Mouse (Mus musculus): Measurements from ENCODE around the gene Tuba1b. TPM values are rescaled to one million over a fixed set of nuclear protein-coding genes. Genes with fewer than 3 reads are reported as not detected.
A peak's percentile ranks its signal among the peaks of the same experiment; 100 is the strongest.
"Not testable (repeated sequence)": the region's sequence is repeated elsewhere in the genome, so short reads cannot be mapped to it uniquely, and the experiment has no call there.

The Tuba1b gene
- polyA plus RNA-seq, 1 experiment from 2014 or later = 2,766 TPM

DNA sequence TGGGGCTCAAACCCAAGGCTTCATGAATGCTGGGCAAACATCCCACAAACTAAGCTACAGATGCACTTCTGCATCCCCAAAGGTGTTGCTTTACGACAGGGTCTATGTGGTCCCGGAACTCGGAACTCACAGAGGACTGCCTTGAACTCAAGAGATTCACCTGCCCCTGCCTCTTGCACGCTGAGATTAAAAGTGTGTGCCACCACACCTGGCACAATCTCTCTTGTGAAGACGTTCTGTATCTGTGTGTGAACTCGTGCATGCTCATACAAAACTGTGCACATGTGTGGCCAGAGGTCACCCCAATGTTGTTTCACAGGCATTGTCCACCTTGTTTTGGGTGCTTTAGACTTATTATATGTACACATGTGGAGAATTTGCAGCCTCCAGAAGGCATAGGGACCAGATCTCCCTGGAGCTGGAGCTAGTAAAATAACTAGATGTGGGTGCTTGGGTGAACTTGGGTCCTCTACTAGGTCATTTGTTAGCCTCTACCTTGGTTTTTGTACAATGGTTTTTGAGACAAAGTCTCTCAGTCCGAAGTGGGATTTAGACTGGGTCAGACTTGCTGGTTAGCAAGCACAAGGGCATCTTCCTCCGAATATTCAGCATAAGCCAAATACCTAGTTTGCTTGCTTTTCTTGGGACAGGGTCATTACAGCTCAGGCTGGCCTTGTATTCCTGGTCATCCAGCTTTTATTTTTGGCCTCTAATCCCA is 4.2 kb downstream of the Tuba1b start:
- peaks cover 28% of the 10 kb centered on the region for H3K36me3 ChIP-seq (replicated peaks)
- H3K27ac ChIP-seq = no peak overlapping the region
- no peaks in the 10 kb centered on the region for H3K27me3 ChIP-seq (ENCODE audit: poor library complexity, severe bottlenecking)
- 58% methylated on average over 8 of the region's 8 CpGs for WGBS
- H3K9me3 ChIP-seq = no peaks in the 10 kb centered on the region
- H3K4me3 ChIP-seq = 0 out of 2 replicates have a peak overlapping the region, but pooled peaks have one; percentile 2
- peak; percentile 26 for DNase-seq (ENCODE audit: extremely low spot score, low spot score)
- H3K4me1 ChIP-seq = peaks cover 37% of the 10 kb centered on the region

DNA sequence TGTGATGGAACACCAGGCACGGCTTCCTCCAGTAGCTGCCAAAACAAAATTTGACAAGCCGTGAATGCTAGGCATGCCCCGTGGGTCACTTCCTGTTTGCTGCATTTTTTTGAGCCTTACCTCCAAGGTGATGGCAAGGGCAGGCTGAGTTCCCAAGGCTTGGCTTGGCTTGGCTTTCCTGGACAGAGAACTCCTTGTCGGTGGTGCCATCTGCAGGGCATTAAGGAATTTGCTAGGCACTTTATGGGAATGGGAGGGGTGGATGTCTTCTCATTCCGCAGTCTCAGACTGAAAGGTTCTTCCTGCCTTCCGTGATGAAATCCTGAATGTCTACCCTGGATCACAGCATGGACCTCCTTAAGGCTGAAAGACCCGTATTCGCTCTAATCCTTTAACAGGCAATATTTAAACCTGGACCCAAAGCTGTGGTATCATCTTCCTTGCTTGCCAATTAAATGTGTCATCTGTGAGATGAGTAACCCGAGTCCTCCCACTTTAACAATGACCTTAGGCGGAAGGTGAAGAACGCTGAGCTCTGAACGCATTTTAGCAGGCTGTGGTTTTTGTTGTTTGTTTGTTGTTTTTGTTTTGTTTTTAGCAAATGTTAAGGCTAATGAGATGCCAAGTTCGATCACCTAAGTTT is 5.6 kb downstream of the Tuba1b start:
- Histone ChIP-seq H3K4me1 (peaks cover 29% of the 10 kb centered on the region), H3K4me3 (peak overlapping the region; percentile 19; the same call in 1 of the 2 replicates), H3K27me3 (ENCODE audit: poor library complexity, severe bottlenecking) (no peaks in the 10 kb centered on the region), H3K27ac (no peak overlapping the region), H3K36me3 (replicated peaks) (peaks cover 28% of the 10 kb centered on the region), H3K9me3 (no peaks in the 10 kb centered on the region)
- WGBS = 19% methylated on average over 13 of the region's 13 CpGs
- DNase-seq (ENCODE audit: extremely low spot score, low spot score) = peak; percentile 74

DNA sequence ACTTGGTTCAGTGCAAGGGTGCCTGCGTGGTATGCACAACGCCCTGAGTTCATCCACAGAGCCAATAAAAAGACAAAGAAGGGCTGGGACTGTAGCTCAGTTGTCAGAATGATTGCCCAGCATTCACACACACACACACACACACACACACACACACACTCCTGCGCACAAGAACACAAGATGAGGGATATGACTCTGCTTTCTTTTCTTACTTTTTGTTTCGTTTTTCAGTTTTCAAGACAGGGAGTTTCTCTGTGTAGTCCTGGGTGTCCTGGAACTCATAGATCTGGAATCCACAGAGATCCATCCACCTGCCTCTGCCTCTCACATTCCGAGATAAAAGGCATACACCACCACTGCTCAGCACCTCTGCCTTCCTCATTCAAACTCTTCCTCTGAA is 6.8 kb downstream of the Tuba1b start:
- peaks cover 23% of the 10 kb centered on the region for H3K4me1 ChIP-seq
- peaks cover 22% of the 10 kb centered on the region for H3K36me3 ChIP-seq (replicated peaks)
- no peaks in the 10 kb centered on the region for H3K9me3 ChIP-seq
- WGBS = 87% methylated on average over 5 of the region's 5 CpGs
- H3K27me3 ChIP-seq (ENCODE audit: poor library complexity, severe bottlenecking) = no peaks in the 10 kb centered on the region
- no peak for DNase-seq (ENCODE audit: extremely low spot score, low spot score)
- no peak overlapping the region for H3K27ac ChIP-seq
- H3K4me3 ChIP-seq = no peak overlapping the region

DNA sequence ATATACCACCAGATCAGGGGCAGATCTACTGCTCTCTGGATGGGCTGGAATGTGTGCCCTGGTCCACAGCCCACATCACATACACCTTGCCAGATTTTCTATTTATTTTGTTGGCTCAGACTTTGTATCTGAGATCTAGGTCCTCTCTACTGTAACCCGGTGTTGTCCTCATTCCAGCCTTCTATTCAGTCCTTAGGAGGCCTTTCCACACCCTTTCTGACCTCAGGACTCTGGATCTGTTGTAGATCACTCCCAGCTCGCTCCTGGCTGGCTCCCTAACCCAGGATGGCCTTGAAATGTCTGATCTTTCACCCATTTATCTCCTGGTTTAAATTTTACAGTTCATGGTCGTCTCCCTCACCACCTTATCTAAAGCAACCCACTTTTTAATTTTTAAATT is 9.7 kb downstream of the Tuba1b start:
- H3K27me3 ChIP-seq (ENCODE audit: poor library complexity, severe bottlenecking) = no peaks in the 10 kb centered on the region
- peaks cover 14% of the 10 kb centered on the region for H3K4me1 ChIP-seq
- peaks cover 6% of the 10 kb centered on the region for H3K36me3 ChIP-seq (replicated peaks)
- no peaks in the 10 kb centered on the region for H3K9me3 ChIP-seq
- no peak overlapping the region for H3K4me3 ChIP-seq
- H3K27ac ChIP-seq = no peak overlapping the region
- WGBS = 85% methylated on average over 3 of the region's 3 CpGs
- no peak for DNase-seq (ENCODE audit: extremely low spot score, low spot score)

DNA sequence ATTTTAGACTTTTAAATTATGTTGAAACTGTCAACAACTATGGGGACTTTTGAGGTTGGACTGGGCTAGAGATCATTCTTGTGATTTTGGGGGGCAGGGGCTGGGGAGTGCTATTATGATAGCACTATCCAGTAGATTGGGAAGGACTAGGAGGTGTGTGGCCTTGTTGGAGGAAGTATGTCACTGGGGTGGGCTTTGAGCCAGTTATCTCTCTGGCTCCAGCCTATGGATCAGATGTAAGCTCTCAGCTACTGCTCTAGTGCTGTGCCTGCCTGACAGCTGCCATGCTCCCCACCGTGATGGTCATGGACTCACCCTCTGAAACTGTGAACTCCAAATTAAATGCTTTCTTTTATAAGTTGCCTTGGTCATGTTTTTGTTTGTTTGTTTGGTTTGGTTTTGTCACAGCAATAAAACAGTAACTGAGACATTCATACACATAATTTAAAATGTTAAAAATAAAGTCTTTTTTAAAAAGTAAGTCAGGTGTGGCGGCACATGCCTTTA is 11.3 kb downstream of the Tuba1b start:
- Histone ChIP-seq H3K36me3 (replicated peaks) (peaks cover 6% of the 10 kb centered on the region), H3K4me1 (peaks cover 6% of the 10 kb centered on the region), H3K27ac (no peak overlapping the region), H3K9me3 (no peaks in the 10 kb centered on the region), H3K27me3 (ENCODE audit: poor library complexity, severe bottlenecking) (no peaks in the 10 kb centered on the region), H3K4me3 (no peak overlapping the region)
- DNase-seq (ENCODE audit: extremely low spot score, low spot score) = no peak
- 87% methylated on average over 2 of the region's 2 CpGs for WGBS

DNA sequence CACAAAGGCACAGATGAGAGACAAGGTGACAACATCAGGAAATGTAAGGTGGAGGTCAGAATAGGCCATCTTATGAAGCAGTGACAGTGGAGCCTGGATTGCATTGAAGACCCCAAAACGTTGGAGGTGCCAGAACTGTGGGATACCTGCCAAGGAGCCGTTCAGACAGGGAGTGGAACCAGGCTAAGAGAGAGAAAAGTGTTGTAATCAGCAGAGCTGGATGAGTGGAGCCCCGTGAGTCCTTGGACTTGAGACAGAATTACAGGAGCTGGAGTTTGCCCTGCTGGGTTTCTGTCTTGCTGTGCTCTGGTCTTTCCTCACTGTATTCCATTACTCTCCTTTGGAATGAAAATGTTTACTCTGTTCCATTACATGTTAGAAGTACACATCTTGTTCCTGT is 11.8 kb downstream of the Tuba1b start:
- WGBS = 78% methylated on average over 3 of the region's 3 CpGs
- H3K27ac ChIP-seq = no peak overlapping the region
- H3K9me3 ChIP-seq = no peaks in the 10 kb centered on the region
- H3K36me3 ChIP-seq (replicated peaks) = peaks cover 6% of the 10 kb centered on the region
- no peaks in the 10 kb centered on the region for H3K27me3 ChIP-seq (ENCODE audit: poor library complexity, severe bottlenecking)
- H3K4me1 ChIP-seq = peaks cover 6% of the 10 kb centered on the region
- DNase-seq (ENCODE audit: extremely low spot score, low spot score) = no peak
- H3K4me3 ChIP-seq = no peak overlapping the region

DNA sequence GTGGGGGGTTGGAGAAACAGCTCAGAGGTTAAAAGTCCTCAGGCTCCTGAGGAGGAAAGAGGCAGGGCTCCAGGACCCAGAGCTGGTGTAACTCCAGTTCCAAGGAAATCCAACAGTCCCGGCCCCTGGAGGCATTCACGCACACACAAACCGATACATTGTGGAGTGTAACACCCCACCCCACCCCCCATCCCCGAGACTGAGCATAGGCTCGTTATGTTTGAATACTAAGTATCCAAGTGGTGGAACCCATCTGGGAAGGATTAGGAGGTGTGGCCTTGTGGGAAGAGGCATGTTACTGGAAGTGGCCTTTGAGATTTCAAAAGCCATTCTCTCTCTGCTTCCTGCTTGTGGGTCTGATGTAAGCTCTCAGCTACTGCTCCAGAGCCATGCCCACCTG is 12.9 kb downstream of the Tuba1b start:
- Histone ChIP-seq H3K4me1 (peaks cover 14% of the 10 kb centered on the region), H3K9me3 (no peaks in the 10 kb centered on the region), H3K27ac (no peak overlapping the region), H3K4me3 (no peak overlapping the region), H3K36me3 (replicated peaks) (peaks cover 6% of the 10 kb centered on the region), H3K27me3 (ENCODE audit: poor library complexity, severe bottlenecking) (no peaks in the 10 kb centered on the region)
- WGBS = 82% methylated on average over 5 of the region's 5 CpGs
- DNase-seq (ENCODE audit: extremely low spot score, low spot score) = no peak

DNA sequence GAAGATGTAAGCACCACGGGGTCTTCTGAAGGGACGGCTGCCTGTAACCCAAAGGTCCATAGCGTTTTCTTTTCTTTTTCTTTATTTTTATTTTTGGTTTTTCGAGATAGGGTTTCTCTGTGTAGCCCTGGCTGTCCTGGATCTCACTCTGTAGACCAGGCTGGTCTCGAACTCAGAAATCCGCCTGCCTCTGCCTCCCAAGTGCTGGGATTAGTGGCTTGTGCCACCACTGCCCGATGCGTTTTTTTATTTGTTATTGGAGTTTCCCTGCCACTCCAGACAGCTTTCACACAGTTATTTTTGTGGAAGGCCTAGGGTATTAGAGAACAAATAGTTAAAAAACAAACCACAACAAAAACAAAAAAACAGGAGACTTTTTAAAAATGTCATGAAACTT is 15.9 kb downstream of the Tuba1b start:
- peaks cover 28% of the 10 kb centered on the region for H3K4me1 ChIP-seq
- WGBS = 34% methylated on average over 8 of the region's 8 CpGs
- peak overlapping the region; percentile 95 for H3K4me3 ChIP-seq
- H3K36me3 ChIP-seq (replicated peaks) = peaks cover 21% of the 10 kb centered on the region
- not testable (repeated sequence) for H3K27me3 ChIP-seq (ENCODE audit: poor library complexity, severe bottlenecking); DNase-seq (ENCODE audit: extremely low spot score, low spot score); H3K9me3 ChIP-seq
- peak overlapping the region; percentile 95 for H3K27ac ChIP-seq

DNA sequence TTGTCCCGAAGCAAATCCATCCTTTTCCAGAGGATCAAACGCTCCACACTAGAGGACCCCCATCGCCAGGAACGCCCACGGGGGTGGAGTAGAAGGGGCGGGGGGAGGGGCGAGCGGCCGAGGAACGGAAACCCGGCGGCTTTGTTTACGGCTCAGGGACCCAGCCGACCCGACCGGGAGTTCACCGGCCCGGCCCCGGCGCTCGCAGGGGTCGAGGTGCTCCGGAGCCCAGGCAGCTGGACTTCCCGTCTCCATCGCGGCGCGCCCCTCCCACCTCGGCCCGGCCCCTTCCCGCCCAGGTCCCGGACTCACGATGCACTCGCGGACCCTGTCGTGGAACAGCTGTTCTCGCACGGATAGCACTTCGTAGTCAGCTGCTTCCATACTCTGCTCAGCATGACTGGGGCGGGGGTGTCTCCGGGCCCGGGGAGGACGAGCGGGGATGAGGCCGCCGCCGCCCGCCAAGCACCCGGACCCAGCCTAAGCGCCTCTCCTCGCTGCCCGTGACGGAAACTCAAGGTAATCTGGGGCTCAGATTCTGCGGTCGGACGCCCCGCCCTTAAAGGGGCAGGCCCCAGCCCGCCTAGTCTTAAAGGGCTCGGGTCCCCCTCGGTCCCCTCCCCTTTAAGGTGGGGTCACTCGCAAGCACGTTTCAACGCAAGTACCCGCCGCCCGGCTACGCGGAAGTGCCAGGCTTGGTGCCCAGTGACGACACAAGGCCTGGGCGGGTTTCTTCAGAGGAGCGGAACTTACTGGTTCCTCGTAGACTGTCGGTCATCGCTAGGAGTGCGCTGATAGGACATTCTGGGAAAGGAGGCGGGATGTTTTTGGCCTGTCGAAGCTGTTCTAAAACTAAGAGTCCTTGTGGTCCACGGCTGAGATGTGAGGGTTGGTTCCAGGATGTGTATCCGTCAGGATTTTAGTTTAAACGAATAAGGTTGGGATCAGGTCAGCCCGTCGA is 16.5 kb downstream of the Tuba1b start, which contains the start of gene Lmbr1l:
TSS of gene Lmbr1l (minus strand) at position 694 of the 961 bp plus-strand sequence.
- Histone ChIP-seq H3K4me1 (peaks cover 28% of the 10 kb centered on the region), H3K36me3 (replicated peaks) (peaks cover 28% of the 10 kb centered on the region), H3K27me3 (ENCODE audit: poor library complexity, severe bottlenecking) (no peaks in the 10 kb centered on the region), H3K4me3 (peak within 1 kb of the TSS; percentile 95), H3K27ac (peak within 1 kb of the TSS; percentile 95), H3K9me3 (no peaks in the 10 kb centered on the region)
- DNase-seq (ENCODE audit: extremely low spot score, low spot score) = peak; percentile 99
- WGBS = under 1% methylated on average over 81 of the region's 82 CpGs

DNA sequence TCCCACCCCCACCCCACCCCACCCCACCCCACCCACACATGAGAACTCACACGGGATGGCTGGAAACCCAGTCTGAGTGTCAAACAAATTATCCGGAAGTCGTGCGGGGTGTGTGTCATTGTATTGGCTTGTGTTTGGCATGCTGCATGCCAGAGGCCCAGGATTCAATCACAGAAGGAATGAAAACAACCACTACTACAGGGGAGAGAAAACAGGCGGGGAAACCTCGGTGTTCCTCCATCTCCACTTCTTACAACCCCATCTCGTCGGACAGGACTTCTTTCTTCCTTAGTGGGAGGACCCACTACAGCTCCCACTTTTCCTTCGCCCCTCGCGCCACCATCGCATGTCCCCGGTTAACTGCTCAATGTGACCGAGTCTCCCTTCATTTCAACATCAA is 17.3 kb downstream of the Tuba1b start:
- Histone ChIP-seq H3K27ac (peak overlapping the region; percentile 95), H3K4me3 (peak overlapping the region; percentile 95), H3K4me1 (peaks cover 28% of the 10 kb centered on the region), H3K36me3 (replicated peaks) (peaks cover 35% of the 10 kb centered on the region), H3K27me3 (ENCODE audit: poor library complexity, severe bottlenecking) (no peaks in the 10 kb centered on the region), H3K9me3 (no peaks in the 10 kb centered on the region)
- under 1% methylated on average over 14 of the region's 14 CpGs for WGBS
- DNase-seq (ENCODE audit: extremely low spot score, low spot score) = no peak

DNA sequence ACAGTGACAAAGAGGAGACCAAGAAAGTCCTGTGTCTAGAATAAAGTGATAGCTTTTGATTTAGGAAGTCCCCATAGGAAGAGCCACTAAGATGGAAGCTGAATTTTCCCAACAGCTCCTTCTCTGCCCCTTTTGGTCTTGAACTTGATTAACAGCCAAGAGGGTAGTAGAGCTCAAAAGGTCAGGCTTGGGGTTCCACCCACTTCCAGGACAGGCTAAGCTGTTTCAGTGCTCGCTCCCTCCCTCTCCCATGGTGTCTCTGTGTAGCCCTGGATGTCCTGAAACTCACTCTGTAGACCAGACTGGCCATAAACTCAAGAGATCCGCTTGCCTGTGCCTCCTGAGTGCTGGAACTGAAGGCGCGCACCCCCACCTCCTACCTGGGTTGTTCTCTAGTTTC is 18.3 kb downstream of the Tuba1b start:
- DNase-seq (ENCODE audit: extremely low spot score, low spot score) = no peak
- 95% methylated on average over 4 of the region's 4 CpGs for WGBS
- Histone ChIP-seq H3K4me3 (peak overlapping the region; percentile 95), H3K4me1 (peaks cover 28% of the 10 kb centered on the region), H3K9me3 (no peaks in the 10 kb centered on the region), H3K27ac (peak overlapping the region; percentile 30; the same call in 1 of the 2 replicates), H3K36me3 (replicated peaks) (peaks cover 46% of the 10 kb centered on the region), H3K27me3 (ENCODE audit: poor library complexity, severe bottlenecking) (no peaks in the 10 kb centered on the region)

DNA sequence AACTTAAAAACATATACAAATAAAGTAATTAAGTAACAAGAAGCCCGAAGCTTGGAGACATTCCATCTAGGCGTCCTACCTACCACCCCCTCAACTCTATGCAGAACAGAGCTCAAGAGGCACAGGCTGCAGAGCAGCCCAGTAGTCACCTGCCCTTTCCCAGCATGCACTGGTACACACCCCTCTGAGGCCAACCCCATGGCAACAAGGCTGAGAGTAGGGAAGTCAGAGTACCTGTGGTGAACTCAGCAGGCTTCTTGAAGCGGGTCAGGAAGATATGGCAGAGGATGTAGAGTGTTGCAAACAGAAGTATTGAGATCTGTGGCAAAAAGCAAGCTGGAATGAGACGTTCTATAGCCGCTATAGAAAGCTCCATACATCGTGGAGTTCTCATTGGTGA is 19.5 kb downstream of the Tuba1b start:
- H3K36me3 ChIP-seq (replicated peaks) = peaks cover 57% of the 10 kb centered on the region
- no peak overlapping the region for H3K27ac ChIP-seq
- no peak for DNase-seq (ENCODE audit: extremely low spot score, low spot score)
- H3K4me3 ChIP-seq = no peak overlapping the region
- no peaks in the 10 kb centered on the region for H3K27me3 ChIP-seq (ENCODE audit: poor library complexity, severe bottlenecking)
- WGBS = 90% methylated on average over 6 of the region's 6 CpGs
- H3K9me3 ChIP-seq = no peaks in the 10 kb centered on the region
- peaks cover 32% of the 10 kb centered on the region for H3K4me1 ChIP-seq
